Mouse (Mus musculus) effector memory CD4-positive, alpha-beta T cell, adult 5 months (primary cell): ENCODE results near the gene Rad18. TPM values are rescaled to one million over a fixed set of nuclear protein-coding genes. Genes with fewer than 3 reads are reported as not detected.

Source experiments
- polyA plus RNA-seq: library from polyadenylated mRNA; unstranded; fragments of 100-300 nt; shearing (Covaris generic); gene quantifications from one replicate; pipeline ENCODE4 v1.2.1, GENCODE M21; 2017

Gene Rad18
- polyA plus RNA-seq: 64.7 TPM

DNA sequence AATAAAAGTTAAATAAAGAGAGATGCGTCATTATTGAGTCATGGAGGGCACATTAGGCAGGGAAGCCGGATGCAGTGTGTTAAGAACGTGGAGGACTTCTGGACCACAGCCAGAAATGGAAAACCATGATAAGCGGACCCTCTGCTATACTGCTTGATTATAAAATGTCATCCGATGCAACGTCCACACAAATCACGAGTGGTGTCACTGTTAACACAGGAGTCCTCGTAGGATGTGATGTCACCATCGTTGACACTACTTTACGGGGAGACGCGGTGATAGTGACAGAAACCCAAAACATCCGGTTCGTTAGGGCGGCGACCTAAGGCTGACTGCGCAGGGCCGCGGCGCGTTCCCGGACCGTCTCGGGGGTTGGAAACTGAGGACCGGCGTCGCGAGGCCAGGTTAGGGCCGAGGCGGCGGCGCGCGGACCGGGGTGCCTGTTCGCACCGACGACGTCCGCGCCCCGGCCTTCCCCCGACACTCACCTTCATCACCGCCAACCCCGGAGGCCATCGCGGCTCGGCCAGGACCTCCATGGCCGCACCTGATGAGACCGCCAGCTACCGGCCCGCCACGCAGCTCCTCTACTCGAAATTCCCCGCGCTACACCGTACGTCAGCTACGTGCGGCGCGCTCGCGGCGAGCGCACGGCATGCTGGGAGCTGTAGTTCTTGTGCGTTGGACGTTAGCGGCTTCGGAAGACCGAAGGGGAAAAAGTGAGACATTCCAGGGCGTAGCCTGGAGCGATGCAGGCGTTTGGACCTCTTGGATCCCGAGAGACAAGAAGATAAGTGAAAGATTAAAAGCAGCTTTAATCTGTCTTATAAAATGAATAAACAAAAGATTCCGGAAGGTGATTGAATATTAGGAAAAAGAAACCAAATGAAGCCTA lies at the start of gene Rad18:
TSS of gene Rad18 (minus strand) at position 631 of the 895 bp plus-strand sequence.

Other genes with a start within 250 kb of the Rad18 start
- not detected for gene Cav3, start 237.2 kb downstream of the Rad18 start, polyA plus RNA-seq
- not detected for gene Oxtr, start 206.7 kb downstream of the Rad18 start, polyA plus RNA-seq